Mouse (Mus musculus): ENCODE results near the gene Hadh.

Hadh gene

DNA sequence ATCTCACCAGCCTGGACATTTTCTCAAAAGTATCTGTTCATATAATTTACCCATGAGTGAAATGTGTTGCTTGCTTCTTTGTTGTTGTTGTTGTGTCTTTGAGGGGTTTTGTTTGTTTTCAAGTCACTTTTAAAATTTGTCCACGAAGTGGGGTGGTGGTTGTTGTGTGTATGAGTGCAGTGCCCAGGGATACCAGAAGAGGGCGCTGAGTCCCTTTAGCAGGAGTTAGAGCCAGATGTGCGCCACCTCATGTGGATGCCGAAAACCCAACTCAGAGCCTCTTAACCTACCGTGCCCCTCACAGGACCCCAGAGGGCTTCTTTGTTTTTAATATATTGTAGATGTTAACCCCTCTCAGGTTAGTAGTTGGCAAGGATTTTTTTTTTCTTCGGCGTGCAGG is 59.7 kb downstream of the Hadh start:
- TF ChIP-seq GATA4 (IDR thresholded peaks at IDR 0.05; ENCODE audit: insufficient replicate concordance, low read length) = no peak

DNA sequence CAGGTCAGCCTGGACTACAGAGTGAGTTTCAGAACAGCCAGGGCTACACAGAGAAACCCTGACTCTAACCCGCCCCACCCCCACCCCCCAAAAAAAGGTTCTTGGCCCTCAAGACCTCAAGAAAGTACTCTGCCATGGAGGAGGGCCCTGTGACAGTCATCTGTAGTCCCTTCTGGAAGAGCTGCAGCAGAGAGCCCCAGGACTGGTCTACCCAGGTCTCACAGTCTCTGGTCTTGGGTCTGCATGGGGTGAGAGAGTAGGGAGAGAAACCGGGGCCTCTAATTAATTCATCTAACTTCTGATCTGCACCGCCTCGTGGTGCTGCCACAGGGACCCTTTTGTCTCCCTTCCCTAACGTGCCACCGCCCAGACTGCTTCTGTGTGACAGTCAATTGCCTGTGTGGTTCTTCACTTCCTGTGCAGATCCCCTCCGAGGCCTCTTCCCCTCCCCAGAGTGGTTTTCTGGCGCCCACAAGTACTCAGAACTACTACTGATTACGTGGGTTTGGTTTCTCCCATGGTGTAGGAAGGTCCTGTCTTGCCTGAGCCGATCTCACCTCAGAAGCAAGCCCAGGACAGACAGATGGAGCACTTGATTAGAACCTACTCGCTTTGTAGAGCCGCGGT is 63.5 kb downstream of the Hadh start:
- no peak for TF ChIP-seq GATA4 (IDR thresholded peaks at IDR 0.05; ENCODE audit: insufficient replicate concordance, low read length)

DNA sequence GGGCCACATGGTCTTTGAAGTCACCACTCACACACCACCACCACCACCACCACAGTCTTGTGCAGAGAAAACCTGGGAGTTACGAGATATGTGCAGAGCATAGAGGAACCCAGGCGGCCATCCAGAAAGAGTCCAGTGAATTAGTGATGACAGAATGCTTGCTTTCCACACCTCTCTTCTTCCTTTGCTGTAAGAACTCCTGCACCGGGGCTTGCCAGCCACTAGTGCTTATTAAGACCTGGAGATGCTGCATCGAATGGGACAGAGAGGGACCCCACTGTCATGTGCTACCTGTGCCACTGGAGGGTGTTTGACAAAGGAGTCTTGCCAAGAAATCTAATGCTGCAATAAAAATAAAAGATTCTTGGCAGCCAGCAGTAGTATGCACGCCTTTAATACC is 64.1 kb downstream of the Hadh start:
- no peak for TF ChIP-seq GATA4 (IDR thresholded peaks at IDR 0.05; ENCODE audit: insufficient replicate concordance, low read length)

DNA sequence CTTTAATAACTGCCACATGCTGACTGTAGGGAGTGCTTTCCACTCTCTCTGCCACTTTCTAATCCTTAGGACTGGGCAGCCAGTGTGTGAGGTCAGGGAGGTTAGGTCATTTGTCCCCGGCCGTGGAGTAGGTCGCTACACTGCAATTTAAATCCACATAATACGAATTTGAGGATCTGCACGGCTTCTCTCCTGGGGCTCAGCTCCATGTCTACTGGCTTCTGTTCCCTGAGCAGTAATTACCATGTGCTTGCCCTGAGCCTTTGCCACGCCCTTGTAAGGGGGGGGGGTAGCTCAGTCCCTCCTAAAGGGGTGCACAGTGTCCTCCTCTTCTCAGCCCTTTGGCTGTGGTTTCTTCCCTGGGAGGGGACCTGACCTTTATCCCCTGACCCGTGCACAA is 69.6 kb downstream of the Hadh start:
- no peak for TF ChIP-seq GATA4 (IDR thresholded peaks at IDR 0.05; ENCODE audit: insufficient replicate concordance, low read length)

GRCm38 (mm10) chr3:131199590-131200288 is 72.2 kb downstream of the Hadh start:
- TF ChIP-seq GATA4 (IDR thresholded peaks at IDR 0.05; ENCODE audit: insufficient replicate concordance, low read length) = no peak

- no peak for TF ChIP-seq GATA4 (IDR thresholded peaks at IDR 0.05; ENCODE audit: insufficient replicate concordance, low read length)
Observed at GRCm38 (mm10) chr3:131198991-131199390, 72.9 kb downstream of the Hadh start.

- TF ChIP-seq GATA4 (IDR thresholded peaks at IDR 0.05; ENCODE audit: insufficient replicate concordance, low read length) = no peak
Observed at GRCm38 (mm10) chr3:131196507-131197019, 75.3 kb downstream of the Hadh start.

DNA sequence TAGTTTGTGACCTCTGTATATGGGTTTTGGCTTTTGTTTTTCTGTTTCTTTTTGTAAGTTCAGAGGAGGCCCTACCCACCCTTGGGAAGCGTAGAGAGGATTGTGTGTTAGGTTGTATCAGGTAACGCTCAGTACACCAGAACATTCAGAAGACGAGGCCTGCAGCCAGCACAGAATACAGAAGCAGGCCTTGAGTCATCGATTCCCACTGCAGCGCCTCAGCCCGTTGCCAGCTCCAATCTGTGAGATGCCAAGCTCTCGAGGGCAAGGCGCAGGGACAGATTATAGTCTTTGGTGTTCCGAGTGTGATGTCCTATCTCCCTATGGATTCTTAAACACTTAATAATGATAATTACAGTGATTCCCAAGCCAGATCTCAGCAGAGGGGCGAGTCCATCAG is 75.9 kb downstream of the Hadh start:
- TF ChIP-seq GATA4 (IDR thresholded peaks at IDR 0.05; ENCODE audit: insufficient replicate concordance, low read length) = no peak

DNA sequence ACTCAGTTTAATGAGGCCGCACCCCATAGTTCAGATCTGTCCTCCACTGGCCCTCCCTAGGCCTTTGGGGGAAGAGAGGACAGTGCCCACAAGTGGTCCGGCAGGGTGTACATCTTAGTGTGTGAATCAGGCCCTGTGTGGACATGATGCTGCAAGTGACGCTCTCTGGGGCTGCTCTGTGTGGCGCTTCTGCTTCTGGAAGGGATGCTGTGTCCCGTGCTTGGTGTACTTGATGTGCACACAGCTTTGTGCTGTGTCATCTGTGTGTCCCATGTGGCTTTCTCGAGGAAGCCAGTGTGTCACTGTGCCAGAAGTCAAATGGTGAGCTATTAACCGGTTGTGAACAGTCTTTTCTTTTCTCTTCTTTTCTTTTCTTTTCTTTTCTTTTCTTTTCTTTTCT is 80.4 kb downstream of the Hadh start:
- TF ChIP-seq GATA4 (IDR thresholded peaks at IDR 0.05; ENCODE audit: insufficient replicate concordance, low read length) = no peak

- TF ChIP-seq GATA4 (IDR thresholded peaks at IDR 0.05; ENCODE audit: insufficient replicate concordance, low read length) = no peak
Observed at GRCm38 (mm10) chr3:131190671-131191367, 81.1 kb downstream of the Hadh start.

- TF ChIP-seq GATA4 (IDR thresholded peaks at IDR 0.05; ENCODE audit: insufficient replicate concordance, low read length) = no peak
Observed at GRCm38 (mm10) chr3:131190239-131190638, 81.7 kb downstream of the Hadh start.

GRCm38 (mm10) chr3:131186193-131186592 is 85.7 kb downstream of the Hadh start:
- no peak for TF ChIP-seq GATA4 (IDR thresholded peaks at IDR 0.05; ENCODE audit: insufficient replicate concordance, low read length)
